Mouse (Mus musculus) ES-E14 (cell line): Measurements from ENCODE around the gene Hist2h2be.

ENCODE experiments used
- MAFK ChIP-seq: IDR thresholded peaks from 2 replicates; pipeline ENCODE4 v1.6.1; 2014; ENCODE audit warnings: mild to moderate bottlenecking, low read depth, low read length, inconsistent platforms; ENCODE audit not compliant: insufficient read depth
- ZC3H11A ChIP-seq: IDR thresholded peaks from 2 replicates; pipeline ENCODE4 v1.6.1; 2012; ENCODE audit warnings: low read depth, mild to moderate bottlenecking, inconsistent platforms, low read length, borderline replicate concordance
- ZNF384 ChIP-seq: IDR thresholded peaks from 2 replicates; pipeline ENCODE4 v1.6.1; 2012; ENCODE audit warnings: low read depth, low read length, inconsistent platforms

GRCm38 (mm10) chr3:96225421-96225820 lies 4.5 kb downstream of the Hist2h2be start:
- no peak for TF ChIP-seq MAFK
- no peak for TF ChIP-seq ZC3H11A
- TF ChIP-seq ZNF384 = no peak
